ENCODE assay signal across 8 mouse cellular contexts in genomic region chr1:93100576-93101491, GRCm38 (mm10). TPM values are rescaled to one million over a fixed set of nuclear protein-coding genes. Genes with fewer than 3 reads are reported as not detected.
A peak's percentile ranks its signal among the peaks of the same experiment; 100 is the strongest.
DNase-seq lines count a peak whose midpoint lies in the region; ATAC-seq and TF ChIP-seq lines count a peak whose summit lies in the region.

No protein-coding gene starts in this region.

- peaks cover 7% of the 10 kb centered on the region; the same call in 1 of the 2 replicates for H3K9me3 ChIP-seq in megakaryocyte, embryonic 14.5 days
- no peaks in the 10 kb centered on the region for H3K9me3 ChIP-seq in heart, embryonic 14.5 days (ENCODE audit: control insufficient read depth, low read length)
- H3K9me3 ChIP-seq in midbrain, postnatal 0 days (ENCODE audit: low read length), result no peaks in the 10 kb centered on the region

- ATAC-seq in megakaryocyte, adult 5-6 weeks (ENCODE audit: poor library complexity, severe bottlenecking), result no peak
- 0 out of 2 replicates have a peak, but pooled peaks have one; percentile 35 for ATAC-seq in heart, embryonic 14.5 days (ENCODE audit: insufficient number of reproducible peaks, insufficient read depth, low FRiP score, low read depth)
- peak; percentile 63 for ATAC-seq in midbrain, postnatal 0 days (ENCODE audit: low FRiP score)

- TF ChIP-seq CTCF in midbrain, postnatal 0 days (IDR thresholded peaks at IDR 0.05), result no peak

- peaks cover 15% of the 10 kb centered on the region; the same call in 1 of the 2 replicates for H3K4me1 ChIP-seq in megakaryocyte, embryonic 14.5 days
- H3K4me1 ChIP-seq in heart, embryonic 14.5 days (ENCODE audit: control insufficient read depth in 2 of 2, insufficient read depth in 2 of 2, low read length in 2 of 2), result peaks cover 0 to 11% of the 10 kb centered on the region in 2 experiments; a peak in 1 of 4 replicates
- H3K4me1 ChIP-seq in midbrain, postnatal 0 days (ENCODE audit: insufficient read depth, low read length), result peaks cover 15% of the 10 kb centered on the region

- peaks cover 76% of the 10 kb centered on the region for H3K27me3 ChIP-seq in megakaryocyte, embryonic 14.5 days (replicated peaks)
- peaks cover 54% of the 10 kb centered on the region for H3K27me3 ChIP-seq in heart, embryonic 14.5 days (ENCODE audit: control insufficient read depth, insufficient read depth, low read length)
- no peaks in the 10 kb centered on the region for H3K27me3 ChIP-seq in midbrain, postnatal 0 days (ENCODE audit: insufficient read depth, low read length)

- H3K9ac ChIP-seq in heart, embryonic 14.5 days (ENCODE audit: low read length), result peak overlapping the region; percentile 65
- peak overlapping the region; percentile 97 for H3K9ac ChIP-seq in midbrain, postnatal 0 days (replicated peaks; ENCODE audit: low read length, poor library complexity, severe bottlenecking)

- H3K36me3 ChIP-seq in megakaryocyte, embryonic 14.5 days (replicated peaks; ENCODE audit: low read length), result no peaks in the 10 kb centered on the region
- H3K36me3 ChIP-seq in heart, embryonic 14.5 days (ENCODE audit: control insufficient read depth, insufficient read depth, low read length), result no peaks in the 10 kb centered on the region
- H3K36me3 ChIP-seq in midbrain, postnatal 0 days (ENCODE audit: insufficient read depth, low read length), result peaks cover 5% of the 10 kb centered on the region; the same call in 1 of the 2 replicates

- H3K4me2 ChIP-seq in heart, embryonic 14.5 days (ENCODE audit: low read length), result peak overlapping the region; percentile 96
- peak overlapping the region; percentile 91 for H3K4me2 ChIP-seq in midbrain, postnatal 0 days (ENCODE audit: low read depth, low read length, poor library complexity, severe bottlenecking)

- 2% methylated on average over 49 of the region's 49 CpGs for WGBS in heart, embryonic 14.5 days
- WGBS in midbrain, postnatal 0 days, result under 1% methylated on average over 48 of the region's 49 CpGs

- peak overlapping the region; percentile 53 for H3K4me3 ChIP-seq in megakaryocyte, embryonic 14.5 days (replicated peaks)
- H3K4me3 ChIP-seq in heart, embryonic 14.5 days (ENCODE audit: control insufficient read depth in 1 of 2, insufficient read depth in 1 of 2, low read depth in 1 of 2, low read length in 2 of 2), result peak overlapping the region; percentile 54
- H3K4me3 ChIP-seq in midbrain, postnatal 0 days (ENCODE audit: low read depth, low read length), result peak overlapping the region; percentile 83

- DNase-seq in embryo, embryonic 10 days (ENCODE audit: low spot score), result peak; percentile 52
- DNase-seq in left cerebral cortex, adult 11 months (ENCODE audit: low spot score), result peak; percentile 62
- DNase-seq in midbrain, postnatal 0 days (ENCODE audit: low spot score), result peak; percentile 86
- DNase-seq in thymus, postnatal 4 days, result no peak
- DNase-seq in spleen, postnatal 36 days (ENCODE audit: low spot score in 2 of 2), result no peak

- H3K27ac ChIP-seq in heart, embryonic 14.5 days (replicated peaks in 1 of 2; ENCODE audit: control insufficient read depth in 1 of 2, insufficient read depth in 1 of 2, low read depth in 2 of 2, low read length in 2 of 2), result no peak overlapping the region
- peak overlapping the region; percentile 96 for H3K27ac ChIP-seq in midbrain, postnatal 0 days (ENCODE audit: low read depth, low read length)

RNA-seq across cellular contexts. Expression of gene Kif1a, which starts 0.9 kb away (rescaled TPM):
- polyA plus RNA-seq in megakaryocyte, embryonic 14.5 days (2012; ENCODE audit: insufficient read depth, low replicate concordance), result 0.07 TPM in 1 of 2 replicates, not detected in the other
- not detected in 2 replicates for total RNA-seq in megakaryocyte, adult 5-6 weeks (2015)
- total RNA-seq in megakaryocyte, adult 5-6 weeks (2017), result not detected in 2 replicates
- polyA plus RNA-seq in heart, embryonic 14.5 days (2014; fragmentation: Nextera tagmentation; extraction: Ambion mirVana), result 7.8 and 11.6 TPM in 2 replicates
- 677 and 686 TPM in 2 replicates for total RNA-seq in midbrain, postnatal 0 days (2014; rRNA removed)
- 690 and 716 TPM in 2 replicates for polyA plus RNA-seq in midbrain, postnatal 0 days (2015; fragmentation: Nextera tagmentation; extraction: Ambion mirVana)

RNA-seq across cellular contexts. Expression of gene Agxt, which starts 34.2 kb away (rescaled TPM):
- polyA plus RNA-seq in megakaryocyte, embryonic 14.5 days (2012; ENCODE audit: insufficient read depth, low replicate concordance), result not detected in 2 replicates
- total RNA-seq in megakaryocyte, adult 5-6 weeks (2015), result not detected in 2 replicates
- not detected in 2 replicates for total RNA-seq in megakaryocyte, adult 5-6 weeks (2017)
- not detected in 2 replicates for polyA plus RNA-seq in heart, embryonic 14.5 days (2014; fragmentation: Nextera tagmentation; extraction: Ambion mirVana)
- not detected in 2 replicates for total RNA-seq in midbrain, postnatal 0 days (2014; rRNA removed)
- polyA plus RNA-seq in midbrain, postnatal 0 days (2015; fragmentation: Nextera tagmentation; extraction: Ambion mirVana), result not detected in 2 replicates

RNA-seq across cellular contexts. Expression of gene 2310007B03Rik, which starts 59.9 kb away (rescaled TPM):
- polyA plus RNA-seq in megakaryocyte, embryonic 14.5 days (2012; ENCODE audit: insufficient read depth, low replicate concordance), result not detected in 2 replicates
- not detected in 2 replicates for total RNA-seq in megakaryocyte, adult 5-6 weeks (2015)
- total RNA-seq in megakaryocyte, adult 5-6 weeks (2017), result not detected in 2 replicates
- 0.09 TPM in 1 of 2 replicates, not detected in the other for polyA plus RNA-seq in heart, embryonic 14.5 days (2014; fragmentation: Nextera tagmentation; extraction: Ambion mirVana)
- total RNA-seq in midbrain, postnatal 0 days (2014; rRNA removed), result 0.88 TPM in 1 of 2 replicates, not detected in the other
- polyA plus RNA-seq in midbrain, postnatal 0 days (2015; fragmentation: Nextera tagmentation; extraction: Ambion mirVana), result 0.07 and 0.10 TPM in 2 replicates

Comparison
In these comparisons a context has a peak if more than half of its experiments do, and no peak if none do; other contexts are left out.
1. DNase-seq: peak in embryo, embryonic 10 days (single experiment), left cerebral cortex, adult 11 months (single experiment) and midbrain, postnatal 0 days (single experiment); none in thymus, postnatal 4 days (single experiment) and spleen, postnatal 36 days (0 of 2).
2. RNA of gene Kif1a, which starts 0.9 kb away (polyA plus RNA-seq): 690 to 716 TPM in midbrain, postnatal 0 days; 7.8 to 11.6 TPM in heart, embryonic 14.5 days and 0.07 TPM in megakaryocyte, embryonic 14.5 days; every median in the first group is over 10 times any median in the second.
3. Peak in every context shown above with its lines, with median percentiles within 50 percentile points of each other: H3K4me3 ChIP-seq.